Mouse (Mus musculus): ENCODE results near the gene Cks2.

- peak; percentile 97 for TF ChIP-seq CTCF (IDR thresholded peaks at IDR 0.05; ENCODE audit: low read depth)
- TF ChIP-seq EP300 (IDR thresholded peaks at IDR 0.05; ENCODE audit: low read depth): no peak; the same call in 1 of the 2 replicates
Measured at GRCm38 (mm10) chr13:51651408-51652064, 6.5 kb downstream of the Cks2 start, which contains the start of gene Secisbp2.

All from liver, postnatal 0 days (tissue).